Mouse (Mus musculus) regulatory T cell (primary cell): Measurements from ENCODE around the gene Cnih3.

Source experiments
- in situ Hi-C: fragments of 300-600 bp; cut with MboI, MseI; formaldehyde crosslinking; loops from one replicate; pipeline ENCODE4 v1.15.1; 2025; ENCODE audit warnings: high pct_unique_total_duplicates

The Cnih3 gene

DNA sequence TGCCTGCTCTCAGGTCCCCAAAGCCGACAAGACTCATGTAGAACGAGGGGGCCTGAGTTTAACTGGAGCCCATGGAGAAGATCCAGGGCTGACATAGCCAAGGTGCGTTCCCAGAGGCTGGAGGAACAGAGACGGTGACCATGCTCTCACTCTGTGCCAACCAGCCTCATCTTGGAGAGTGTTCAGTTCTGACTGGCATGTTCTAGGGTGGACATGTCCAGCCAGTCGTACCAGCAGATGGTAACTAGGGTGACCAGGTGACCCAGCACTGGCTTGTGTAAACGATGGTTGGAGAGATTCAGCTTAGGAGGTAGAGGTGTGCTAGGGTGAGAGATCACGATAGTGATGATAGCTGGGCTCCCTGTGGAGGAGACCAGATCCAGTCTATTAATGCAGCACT lies 50.6 kb downstream of the Cnih3 start:
- in situ Hi-C loops: no loop called here

DNA sequence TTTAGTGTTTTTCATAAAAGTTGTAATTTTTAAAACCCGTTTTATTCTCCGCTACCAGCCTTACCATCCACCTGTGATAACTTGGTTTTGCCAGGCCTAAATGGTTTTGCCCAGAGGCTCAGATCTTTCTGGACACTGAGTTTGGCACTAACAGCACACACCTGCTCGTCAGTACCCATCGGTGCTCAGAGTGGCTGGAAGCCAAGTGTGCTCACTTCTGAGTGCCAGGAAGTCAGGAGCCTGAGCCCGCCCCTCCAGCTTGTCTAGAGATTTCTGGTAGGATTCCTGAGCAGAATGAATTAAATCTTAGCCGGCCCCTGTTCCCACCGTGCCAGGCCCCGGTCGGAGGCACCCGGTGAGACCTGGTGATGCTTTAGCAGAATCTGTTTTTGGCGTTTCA lies 54.9 kb downstream of the Cnih3 start:
- in situ Hi-C loops: no loop called here

DNA sequence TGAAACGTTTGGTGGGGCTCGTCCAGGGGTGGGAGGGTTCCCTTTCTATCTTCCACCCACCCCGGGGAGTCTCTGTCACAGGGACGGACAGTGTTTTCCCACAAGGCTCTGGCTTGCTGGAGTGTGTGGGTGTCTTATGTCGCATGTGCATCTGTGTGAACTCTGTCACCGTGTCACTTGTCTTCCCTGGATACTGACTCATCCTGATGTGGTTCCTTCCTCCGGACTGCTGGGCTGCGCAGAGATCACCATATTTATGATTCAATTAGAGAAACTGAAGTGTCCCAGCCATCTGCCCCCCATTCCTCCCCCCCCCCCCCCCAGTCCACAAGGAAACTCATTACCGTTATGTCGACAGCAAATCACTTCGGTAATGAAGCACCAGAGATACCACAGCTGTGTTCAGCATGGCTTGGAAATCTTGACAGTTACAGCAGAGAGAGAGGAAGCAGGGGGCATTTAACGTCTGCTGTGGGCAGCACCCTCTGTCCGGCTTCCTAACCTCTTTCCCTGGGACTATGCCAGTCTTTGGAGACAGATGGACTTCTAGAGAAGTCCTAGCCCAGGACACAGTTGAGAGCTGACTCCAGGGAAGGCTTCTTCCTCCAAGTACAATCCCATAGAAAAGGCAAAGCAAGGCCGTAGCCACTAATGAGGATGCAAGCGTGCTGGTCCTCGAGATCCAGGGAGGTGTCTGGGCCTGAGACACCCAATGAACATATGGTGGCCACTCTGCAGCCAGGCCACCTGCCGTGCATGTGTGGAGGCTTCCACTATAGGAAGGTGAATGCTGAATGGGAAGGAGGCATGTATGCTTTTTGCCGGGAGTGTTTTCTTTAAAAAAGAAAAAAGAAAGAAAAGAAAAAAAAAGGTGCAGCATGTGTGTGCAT lies 55.9 kb downstream of the Cnih3 start:
- in situ Hi-C loops: no loop called here

DNA sequence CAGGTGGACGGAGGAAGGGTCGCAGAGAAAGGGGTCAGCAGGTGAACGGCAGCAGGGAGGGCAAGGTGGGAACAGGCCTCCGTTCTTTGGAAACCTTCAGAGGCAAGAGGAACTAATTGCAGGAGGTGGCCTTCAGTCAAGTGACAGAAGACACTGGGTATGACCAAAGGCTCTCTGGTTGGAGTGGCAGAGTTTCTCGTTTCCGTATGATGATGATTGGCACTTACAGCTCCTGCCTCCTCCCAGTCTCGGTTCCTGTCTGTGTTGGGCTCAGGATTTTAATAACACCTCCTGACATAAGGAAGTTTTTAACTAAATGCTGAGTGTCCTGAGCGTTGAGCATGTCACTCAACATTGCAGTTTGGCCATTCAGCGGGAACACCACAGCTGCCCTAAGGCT lies 57.3 kb downstream of the Cnih3 start:
- in situ Hi-C loops: no loop called here

DNA sequence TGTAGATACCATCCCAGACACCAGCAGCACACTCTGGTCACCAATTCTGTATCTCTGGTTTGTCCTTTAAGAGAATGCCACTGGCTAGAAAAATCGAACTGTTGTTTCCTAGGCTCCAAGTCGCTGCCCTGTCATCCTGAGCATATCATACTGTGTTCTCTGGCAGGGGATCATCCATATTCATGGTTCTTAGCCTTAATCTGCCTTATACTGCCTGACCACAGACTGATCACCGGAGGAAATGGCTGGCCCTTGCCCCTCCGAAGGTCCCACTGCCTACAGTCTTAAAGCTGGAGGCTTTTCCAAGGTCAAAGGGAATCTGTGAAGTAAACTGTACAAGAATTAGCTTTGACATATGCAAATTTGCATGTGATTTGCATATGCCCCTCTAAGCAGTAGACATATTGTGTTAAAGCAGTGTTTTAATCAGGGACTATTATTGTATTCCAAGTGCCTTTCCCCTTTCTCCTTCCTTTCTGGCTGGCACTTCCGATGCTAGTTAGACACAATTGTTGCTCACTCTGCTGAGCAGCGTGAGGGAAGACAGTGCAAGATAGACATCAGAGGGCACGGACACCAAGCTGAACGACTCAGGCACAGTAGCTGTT lies 58.3 kb downstream of the Cnih3 start:
- in situ Hi-C loops: no loop called here

DNA sequence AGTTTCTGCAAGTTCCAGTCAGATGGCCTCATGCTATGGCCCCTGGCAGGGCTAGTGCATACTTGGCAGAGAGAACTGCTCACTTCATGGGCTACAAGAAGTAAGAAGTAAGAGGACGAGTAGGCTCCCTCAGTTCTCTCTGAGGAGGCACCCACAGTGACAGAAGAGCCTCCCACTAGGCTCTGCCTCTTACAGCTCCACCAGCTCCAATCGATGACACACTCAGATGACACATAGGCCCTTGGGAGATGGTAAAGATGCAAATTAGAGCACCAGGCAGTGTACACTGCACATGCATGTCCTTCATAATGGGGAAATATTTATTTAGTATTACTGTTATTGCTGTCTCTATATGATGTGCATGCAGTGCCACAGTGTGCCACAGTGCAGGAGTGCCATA lies 62.6 kb downstream of the Cnih3 start:
- in situ Hi-C loops: no loop called here

DNA sequence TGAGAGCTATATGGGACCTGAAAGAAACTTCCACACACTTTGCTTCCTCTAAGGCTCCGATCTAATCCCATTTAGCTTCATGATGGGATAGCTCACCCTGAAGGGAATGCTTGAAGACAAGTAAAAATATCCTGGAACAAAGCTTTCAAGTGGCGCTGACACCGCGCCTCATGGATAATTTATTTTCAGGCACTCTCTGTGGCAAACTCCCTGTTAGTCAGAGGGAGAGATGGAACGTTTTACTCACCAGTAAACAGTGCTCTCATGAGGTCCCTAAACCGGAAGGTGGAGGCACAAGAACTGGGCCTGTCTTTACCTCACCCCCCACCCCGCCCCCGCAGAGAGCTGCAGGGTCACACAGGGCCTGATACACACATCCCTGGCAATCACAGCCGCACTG lies 64.4 kb downstream of the Cnih3 start:
- in situ Hi-C loops: no loop called here

DNA sequence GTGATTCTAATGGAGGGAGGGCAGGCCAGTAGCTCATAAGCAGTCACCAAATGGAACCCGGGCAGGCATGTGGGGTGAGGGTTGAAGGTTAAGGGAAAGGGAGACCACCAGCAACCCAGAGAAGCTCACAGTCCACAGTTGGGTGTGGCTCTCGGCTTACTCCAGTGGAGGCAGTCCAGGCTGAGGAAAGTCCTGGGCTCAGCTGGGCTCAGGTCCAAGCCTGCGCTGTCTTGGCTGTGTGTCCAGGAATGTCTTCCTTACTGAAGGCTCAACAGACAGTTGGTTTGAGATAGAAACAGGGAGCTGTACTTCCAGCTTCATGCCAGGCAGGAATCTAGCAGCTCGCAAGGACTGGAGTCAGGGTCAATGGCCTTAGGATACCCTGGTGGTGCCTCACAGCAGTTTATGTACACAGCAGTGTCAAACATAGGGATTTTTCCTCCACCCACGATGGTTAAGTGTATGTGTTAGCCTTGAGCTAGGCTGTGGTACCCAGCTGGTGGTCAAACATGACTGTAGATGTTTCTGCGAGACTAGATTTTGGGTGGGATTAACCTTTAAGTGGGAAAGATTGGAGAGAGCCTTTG lies 65.6 kb downstream of the Cnih3 start:
- in situ Hi-C loops: no loop called here

DNA sequence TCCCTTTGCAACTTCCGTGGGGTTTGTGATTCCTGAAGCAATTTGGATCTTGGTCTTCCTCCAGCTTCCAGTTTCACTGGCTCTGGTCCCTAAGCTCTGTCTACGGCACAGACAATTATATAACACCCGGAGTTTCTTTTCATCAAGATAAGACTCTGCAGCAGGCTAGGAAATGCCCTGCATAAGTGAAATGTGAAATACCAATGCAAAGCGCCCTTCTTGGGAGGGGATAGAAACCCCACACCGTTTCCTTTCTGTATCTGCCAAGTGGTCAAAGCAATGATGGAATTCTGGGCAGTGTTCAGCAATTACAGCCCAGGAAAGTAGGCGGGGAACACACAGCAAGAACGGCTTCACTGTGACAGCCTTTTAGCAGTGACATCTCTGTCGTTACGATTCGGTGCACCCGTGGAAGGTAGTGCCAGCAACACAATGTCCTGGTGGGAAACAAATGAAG lies 67.7 kb downstream of the Cnih3 start:
- in situ Hi-C loops: loop anchor here (5.0 kb wide), 1 partner anchor 67 kb away; no protein-coding TSS in a partner anchor

DNA sequence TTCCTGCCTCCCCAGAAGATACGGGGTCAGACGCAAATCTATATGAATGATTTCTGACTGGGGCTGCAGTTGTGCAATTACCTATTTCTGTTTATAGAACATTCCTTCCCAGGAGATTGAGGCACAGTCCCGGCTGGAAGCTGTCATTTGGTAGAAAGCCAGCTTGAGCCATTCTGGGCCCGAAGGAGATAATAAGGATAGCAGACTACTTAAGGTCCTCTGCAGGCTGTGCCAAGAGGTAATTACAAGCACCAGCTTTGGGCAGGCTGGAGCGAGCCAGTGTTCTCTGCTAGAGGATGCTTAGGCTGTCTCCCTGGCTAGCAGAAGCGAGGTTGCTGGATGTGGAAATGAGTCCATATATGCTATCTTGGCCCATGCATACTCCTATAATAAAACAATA lies 70.4 kb downstream of the Cnih3 start:
- in situ Hi-C loops: loop anchor here (5.0 kb wide), 1 partner anchor 65 kb away; no protein-coding TSS in a partner anchor

DNA sequence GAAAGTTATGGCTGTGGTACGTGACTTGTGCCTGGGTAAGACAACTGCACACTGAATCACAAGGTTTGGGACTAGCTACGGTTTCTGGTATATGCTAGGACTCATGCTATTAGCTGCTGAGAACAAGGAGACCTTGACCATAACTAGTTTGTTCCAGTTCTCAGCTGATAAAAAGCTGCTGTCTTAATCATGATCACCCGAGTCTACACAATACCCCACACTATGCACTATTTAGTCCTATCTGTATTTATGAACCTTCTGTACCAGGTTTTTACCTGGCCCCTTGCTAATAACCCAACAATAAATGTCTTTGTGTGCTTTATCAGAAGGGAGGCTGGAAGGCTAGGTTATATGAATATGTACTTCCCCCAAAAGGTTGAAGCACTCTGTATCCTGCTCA lies 72.5 kb downstream of the Cnih3 start:
- in situ Hi-C loops: loop anchor here (5.0 kb wide), 1 partner anchor 62 kb away; no protein-coding TSS in a partner anchor

DNA sequence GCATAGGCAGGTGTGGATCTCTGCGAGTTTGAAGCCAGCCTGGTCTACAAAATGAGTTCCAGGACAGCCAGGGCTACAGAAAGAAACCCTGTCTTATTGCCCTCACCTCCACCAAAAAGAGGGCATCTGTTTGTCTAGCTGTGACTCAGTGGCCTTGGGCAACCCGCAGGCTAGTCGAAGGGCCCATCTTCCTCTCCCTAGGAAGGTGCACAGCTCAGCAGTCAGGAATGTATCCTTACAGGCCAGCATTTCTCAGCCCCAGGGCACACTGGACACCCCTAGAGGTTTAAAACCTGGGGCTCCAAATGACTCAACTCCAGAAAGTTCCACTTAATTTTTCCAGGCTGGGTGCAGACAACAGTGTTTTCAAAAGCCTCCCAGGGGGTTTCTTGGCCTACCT lies 73.0 kb downstream of the Cnih3 start:
- in situ Hi-C loops: no loop called here

DNA sequence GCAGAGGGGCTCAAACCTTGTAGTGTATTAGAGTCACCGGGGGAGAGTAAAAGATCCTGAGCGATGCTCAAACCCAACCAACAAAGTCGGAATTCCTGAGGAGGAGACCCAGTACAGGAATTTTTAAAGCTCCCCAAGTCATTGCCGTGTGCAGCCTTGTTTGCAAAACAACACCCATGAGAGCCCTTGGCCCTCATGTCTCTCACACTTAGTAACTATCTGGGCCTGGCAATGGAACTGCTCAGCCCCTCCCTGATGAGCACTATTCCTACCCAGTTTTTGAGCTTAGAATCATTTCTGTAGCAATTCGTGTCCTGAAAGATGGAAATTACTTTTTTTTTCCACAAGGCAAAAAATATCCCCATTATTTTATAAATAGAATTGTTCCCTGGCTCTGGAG lies 74.0 kb downstream of the Cnih3 start:
- in situ Hi-C loops: no loop called here

DNA sequence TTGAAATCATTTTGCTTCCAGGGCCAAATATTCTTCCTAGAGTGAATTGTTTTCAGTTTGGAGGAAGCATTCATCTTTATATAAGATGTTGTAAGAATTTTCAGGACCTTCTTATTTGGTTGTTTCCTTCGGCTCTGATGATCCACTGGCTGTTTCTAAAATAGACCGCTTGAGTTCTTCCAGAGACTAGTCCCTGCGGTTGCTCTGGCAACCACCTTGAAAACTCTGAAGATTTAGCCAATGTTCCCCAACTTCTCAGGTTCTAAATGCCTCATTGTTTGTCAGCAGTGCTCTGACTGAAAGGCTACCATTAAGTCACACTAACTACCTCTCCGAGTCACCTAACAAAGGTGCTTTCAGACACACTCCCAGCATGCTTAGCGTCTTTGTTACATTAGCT lies 80.8 kb downstream of the Cnih3 start:
- in situ Hi-C loops: no loop called here

DNA sequence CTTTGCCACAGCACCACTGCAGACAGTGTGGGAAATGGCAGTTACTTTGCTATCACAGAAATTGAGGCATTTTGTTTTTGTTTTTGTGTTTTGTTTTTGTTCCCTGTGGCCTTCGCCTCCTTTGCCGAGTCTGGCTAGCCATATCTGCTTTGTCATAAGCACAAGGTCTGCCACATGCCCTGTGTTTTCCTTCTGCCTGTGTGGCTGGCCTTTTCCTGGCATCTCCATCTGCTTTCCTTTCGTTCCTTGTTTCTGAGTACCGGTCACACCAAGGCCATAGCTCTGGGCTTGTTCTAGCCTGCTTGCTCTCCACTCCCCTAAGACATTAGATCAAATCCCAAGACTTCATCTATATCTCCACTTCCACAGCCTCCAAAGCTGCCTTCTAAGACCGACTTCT lies 83.0 kb downstream of the Cnih3 start:
- in situ Hi-C loops: no loop called here

DNA sequence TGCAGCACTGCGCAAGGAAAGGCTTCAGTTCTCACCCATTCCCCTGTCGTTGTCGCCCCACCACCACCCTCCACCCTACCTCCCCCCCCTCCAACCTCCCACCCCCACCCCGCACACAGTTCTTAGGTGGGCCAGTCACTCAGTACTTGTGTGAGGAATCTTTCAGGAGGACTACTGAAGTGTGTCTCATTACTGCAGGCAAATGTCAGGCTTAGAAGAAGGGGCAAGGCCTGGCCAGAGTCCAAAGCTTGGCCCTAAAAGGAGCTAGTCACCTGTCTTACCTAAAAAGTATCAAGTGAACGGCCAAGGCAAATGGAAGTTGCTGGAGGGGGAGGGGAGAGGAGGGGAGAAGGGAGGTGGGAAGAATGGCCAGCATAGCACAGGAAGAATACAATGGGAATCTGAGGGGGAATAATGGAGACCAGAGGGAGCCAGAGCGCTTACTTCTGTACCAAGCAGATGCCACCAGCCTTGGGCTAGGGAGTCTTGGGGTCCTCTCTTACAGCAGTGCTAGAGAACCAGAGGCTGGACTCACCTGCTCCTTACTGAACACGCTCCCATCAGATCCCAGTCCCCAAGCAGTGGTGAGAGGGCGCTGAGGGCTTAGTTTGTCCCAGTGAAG lies 88.7 kb downstream of the Cnih3 start:
- in situ Hi-C loops: no loop called here

DNA sequence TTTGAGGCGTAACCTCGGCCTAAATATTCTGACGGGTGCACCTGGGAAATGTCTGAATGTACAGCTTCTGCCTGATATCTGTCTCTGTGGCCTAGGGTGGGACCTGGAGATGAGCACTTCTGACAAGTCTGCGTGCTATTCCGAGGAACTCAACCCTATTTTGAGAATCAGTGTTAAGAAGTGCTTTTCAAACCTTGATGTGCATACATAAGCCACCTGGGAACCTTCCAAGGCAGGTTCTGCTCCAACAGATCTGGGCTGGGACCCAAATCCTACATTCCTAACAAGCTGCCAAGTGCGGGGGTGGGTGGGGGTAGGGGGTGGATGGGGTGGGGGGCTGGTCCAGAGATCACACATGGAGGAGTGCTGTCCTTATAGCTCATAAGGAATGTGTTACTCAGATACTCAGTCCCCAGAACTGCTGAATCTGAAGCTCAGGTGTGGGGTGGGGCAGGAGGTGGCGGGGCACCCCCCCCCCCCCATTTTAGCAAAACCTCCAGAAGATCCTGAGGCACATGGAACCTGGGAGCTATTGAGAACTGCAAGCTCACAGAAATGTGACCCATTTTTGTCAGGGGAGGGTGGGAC lies 89.3 kb downstream of the Cnih3 start:
- in situ Hi-C loops: no loop called here

DNA sequence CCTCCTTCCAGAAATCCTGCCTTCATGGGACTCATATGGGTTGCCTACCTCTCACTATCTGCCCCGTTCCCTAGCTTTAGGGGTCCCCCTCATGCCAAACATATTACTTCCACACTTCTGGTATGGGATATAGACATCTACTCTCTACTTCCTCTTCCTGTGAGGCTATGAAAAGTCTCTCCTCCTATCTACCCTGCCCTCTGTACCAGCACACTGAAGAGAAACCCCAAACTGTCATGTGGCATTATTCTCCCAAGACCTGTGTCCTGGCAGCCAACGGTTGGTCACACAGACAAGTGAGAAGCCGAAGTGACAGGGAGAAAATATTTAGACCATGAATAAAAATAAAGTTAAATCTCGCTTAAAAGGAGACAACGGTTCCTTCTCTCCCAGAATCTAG lies 92.6 kb downstream of the Cnih3 start:
- in situ Hi-C loops: no loop called here

DNA sequence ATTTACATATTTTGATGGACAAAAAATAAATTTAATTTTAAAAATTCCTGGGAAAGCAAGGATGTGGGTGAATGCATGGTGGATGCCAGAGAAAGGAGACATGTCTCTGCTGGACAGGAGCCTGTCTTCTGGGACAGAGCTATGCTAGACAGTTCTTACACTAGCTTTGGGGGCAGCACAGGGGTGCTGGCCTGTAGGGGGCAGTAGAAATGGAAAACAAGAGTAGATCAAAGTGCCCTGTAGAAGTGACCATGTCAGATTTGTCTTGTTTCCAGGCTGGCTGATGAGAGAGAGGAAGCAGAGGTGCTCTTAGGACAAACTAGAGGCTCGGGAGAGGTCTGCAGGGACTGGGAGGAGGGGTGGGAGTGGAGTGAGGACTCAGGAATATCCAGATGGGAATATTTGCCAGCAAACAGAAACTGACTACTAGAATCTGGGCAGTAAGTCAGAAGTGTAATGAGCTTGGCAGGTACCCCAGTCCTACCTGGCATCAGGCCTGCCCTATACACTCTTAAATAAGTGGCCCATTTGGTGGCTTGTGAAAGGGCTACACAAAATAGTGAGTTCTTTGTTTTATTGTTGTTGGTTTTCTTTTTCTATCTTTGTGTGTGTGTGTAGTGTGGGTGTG lies 93.3 kb downstream of the Cnih3 start:
- in situ Hi-C loops: no loop called here

DNA sequence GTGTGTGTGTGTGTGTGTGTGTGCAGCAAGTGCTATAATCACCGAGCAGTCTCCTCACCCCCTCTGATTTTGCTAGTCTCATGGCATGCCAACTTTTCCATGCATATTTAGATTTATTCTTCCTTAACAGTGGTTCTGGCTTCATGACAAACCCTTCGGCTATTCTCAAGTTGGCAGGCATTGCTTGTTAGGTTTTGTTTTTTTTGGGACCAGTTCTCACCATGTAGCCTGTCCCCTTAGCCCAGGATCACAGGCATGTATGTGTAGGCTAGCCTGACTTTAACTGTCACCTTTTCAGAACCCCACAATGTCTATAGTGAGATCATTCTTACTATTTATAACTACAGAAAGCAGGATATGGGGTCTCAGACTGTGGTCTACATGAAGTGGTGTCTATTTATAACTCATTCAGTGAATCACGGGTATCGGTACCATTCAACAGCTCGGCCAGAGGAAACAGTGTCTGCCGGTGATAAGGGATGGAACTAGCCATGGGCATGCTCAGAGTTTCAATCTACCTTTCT lies 94.2 kb downstream of the Cnih3 start:
- in situ Hi-C loops: no loop called here

DNA sequence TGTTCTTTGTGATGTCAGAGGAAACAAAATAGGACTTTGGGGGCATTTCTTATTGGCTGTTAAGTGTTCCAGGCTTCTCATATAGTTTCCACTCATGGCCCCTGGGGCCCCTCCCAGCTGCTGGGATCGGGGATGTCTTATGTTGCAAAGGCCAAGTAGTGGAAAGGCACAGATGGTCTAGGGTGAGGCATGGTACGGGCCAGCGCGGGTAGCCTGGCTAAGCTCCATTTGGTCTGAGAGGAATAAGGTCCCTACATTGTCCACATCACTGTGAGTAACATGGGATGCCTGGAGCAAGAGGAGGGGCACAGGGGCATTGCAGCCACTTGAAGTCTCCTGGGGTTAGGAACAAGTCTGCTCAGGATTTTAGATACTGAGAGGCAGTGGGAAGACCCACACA lies 95.1 kb downstream of the Cnih3 start:
- in situ Hi-C loops: no loop called here
